Mouse (Mus musculus): Measurements from ENCODE around the gene Nabp2. TPM values are rescaled to one million over a fixed set of nuclear protein-coding genes. Genes with fewer than 3 reads are reported as not detected.
A peak's percentile ranks its signal among the peaks of the same experiment; 100 is the strongest.

The Nabp2 gene
- polyA plus RNA-seq, 1 experiment from 2014 or later, result 130 TPM

- Histone ChIP-seq H3K9ac (ENCODE audit: low read depth, low read length) (no peak overlapping the region), H3K9me3 (ENCODE audit: control insufficient read depth, low read length) (no peaks in the 10 kb centered on the region), H3K27me3 (ENCODE audit: control insufficient read depth, insufficient read depth, low read length) (no peaks in the 10 kb centered on the region), H3K4me1 (replicated peaks; ENCODE audit: control insufficient read depth, insufficient read depth, low read length) (peaks cover 14% of the 10 kb centered on the region), H3K4me2 (replicated peaks; ENCODE audit: low read depth, low read length) (no peak overlapping the region), H3K4me3 (ENCODE audit: low read depth, low read length) (no peak overlapping the region), H3K27ac (ENCODE audit: low read depth, low read length) (no peak overlapping the region), H3K36me3 (ENCODE audit: control insufficient read depth, insufficient read depth, low read length) (peaks cover 4% of the 10 kb centered on the region; the same call in 1 of the 2 replicates)
- no peak for ATAC-seq (ENCODE audit: low FRiP score)
- 74% methylated on average over 1 of the region's 1 CpGs for WGBS
- DNase-seq (ENCODE audit: low spot score), result no peak
Observed at GRCm38 (mm10) chr10:128413076-128413475, 1.8 kb upstream of the Nabp2 start.

- DNase-seq (ENCODE audit: low spot score) (no peak), ATAC-seq (ENCODE audit: low FRiP score) (no peak)
- H3K9me3 ChIP-seq (ENCODE audit: control insufficient read depth, low read length), result no peaks in the 10 kb centered on the region
Observed at GRCm38 (mm10) chr10:128412558-128412957, 1.3 kb upstream of the Nabp2 start.

GRCm38 (mm10) chr10:128412055-128412381, 726 bp upstream of the Nabp2 start:
- Histone ChIP-seq H3K4me3 (ENCODE audit: low read depth, low read length) (peak overlapping the region; percentile 60), H3K4me2 (replicated peaks; ENCODE audit: low read depth, low read length) (peak overlapping the region; percentile 89), H3K27ac (ENCODE audit: low read depth, low read length) (peak overlapping the region; percentile 76), H3K9ac (ENCODE audit: low read depth, low read length) (peak overlapping the region; percentile 68), H3K9me3 (ENCODE audit: control insufficient read depth, low read length) (no peaks in the 10 kb centered on the region), H3K27me3 (ENCODE audit: control insufficient read depth, insufficient read depth, low read length) (no peaks in the 10 kb centered on the region), H3K36me3 (ENCODE audit: control insufficient read depth, insufficient read depth, low read length) (peaks cover 8% of the 10 kb centered on the region; the same call in 1 of the 2 replicates), H3K4me1 (replicated peaks; ENCODE audit: control insufficient read depth, insufficient read depth, low read length) (peaks cover 14% of the 10 kb centered on the region)
- DNase-seq (ENCODE audit: low spot score) (no peak), ATAC-seq (ENCODE audit: low FRiP score) (no peak)
- under 1% methylated on average over 14 of the region's 14 CpGs for WGBS

More at GRCm38 (mm10) chr10:128412558-128412957, 1.3 kb upstream of the Nabp2 start:
- Histone ChIP-seq H3K4me2 (replicated peaks; ENCODE audit: low read depth, low read length) (peak overlapping the region; percentile 89), H3K36me3 (ENCODE audit: control insufficient read depth, insufficient read depth, low read length) (peaks cover 8% of the 10 kb centered on the region; the same call in 1 of the 2 replicates), H3K9ac (ENCODE audit: low read depth, low read length) (peak overlapping the region; percentile 68; the same call in 1 of the 2 replicates), H3K4me1 (replicated peaks; ENCODE audit: control insufficient read depth, insufficient read depth, low read length) (peaks cover 14% of the 10 kb centered on the region), H3K27ac (ENCODE audit: low read depth, low read length) (peak overlapping the region; percentile 76; the same call in 1 of the 2 replicates), H3K4me3 (ENCODE audit: low read depth, low read length) (peak overlapping the region; percentile 60), H3K27me3 (ENCODE audit: control insufficient read depth, insufficient read depth, low read length) (no peaks in the 10 kb centered on the region)
- WGBS, result 80% methylated on average over 1 of the region's 1 CpGs

GRCm38 (mm10) chr10:128410560-128410845, 789 bp downstream of the Nabp2 start:
- H3K9ac ChIP-seq (ENCODE audit: low read depth, low read length), result 0 out of 2 replicates have a peak overlapping the region, but pooled peaks have one; percentile 3
- DNase-seq (ENCODE audit: low spot score) (no peak), ATAC-seq (ENCODE audit: low FRiP score) (no peak)
- H3K4me1 ChIP-seq (replicated peaks; ENCODE audit: control insufficient read depth, insufficient read depth, low read length), result peaks cover 14% of the 10 kb centered on the region
- H3K27me3 ChIP-seq (ENCODE audit: control insufficient read depth, insufficient read depth, low read length), result no peaks in the 10 kb centered on the region
- peaks cover 8% of the 10 kb centered on the region; the same call in 1 of the 2 replicates for H3K36me3 ChIP-seq (ENCODE audit: control insufficient read depth, insufficient read depth, low read length)
- peak overlapping the region; percentile 68 for H3K4me3 ChIP-seq (ENCODE audit: low read depth, low read length)
- H3K27ac ChIP-seq (ENCODE audit: low read depth, low read length), result no peak overlapping the region
- H3K9me3 ChIP-seq (ENCODE audit: control insufficient read depth, low read length), result no peaks in the 10 kb centered on the region
- peak overlapping the region; percentile 33 for H3K4me2 ChIP-seq (replicated peaks; ENCODE audit: low read depth, low read length)
- WGBS, result 24% methylated on average over 4 of the region's 4 CpGs

GRCm38 (mm10) chr10:128409692-128410559, 1.4 kb downstream of the Nabp2 start:
- Histone ChIP-seq H3K4me3 (ENCODE audit: low read depth, low read length) (peak overlapping the region; percentile 68), H3K9me3 (ENCODE audit: control insufficient read depth, low read length) (no peaks in the 10 kb centered on the region), H3K9ac (ENCODE audit: low read depth, low read length) (peak overlapping the region; percentile 88), H3K36me3 (ENCODE audit: control insufficient read depth, insufficient read depth, low read length) (peaks cover 8% of the 10 kb centered on the region; the same call in 1 of the 2 replicates), H3K27ac (ENCODE audit: low read depth, low read length) (peak overlapping the region; percentile 73), H3K4me2 (replicated peaks; ENCODE audit: low read depth, low read length) (peak overlapping the region; percentile 85), H3K27me3 (ENCODE audit: control insufficient read depth, insufficient read depth, low read length) (no peaks in the 10 kb centered on the region), H3K4me1 (replicated peaks; ENCODE audit: control insufficient read depth, insufficient read depth, low read length) (peaks cover 14% of the 10 kb centered on the region)
- DNase-seq (ENCODE audit: low spot score) (peak; percentile 96), ATAC-seq (ENCODE audit: low FRiP score) (peak; percentile 91)
- WGBS, result 6% methylated on average over 36 of the region's 36 CpGs

- DNase-seq (ENCODE audit: low spot score), result peak; percentile 58
- ATAC-seq (ENCODE audit: low FRiP score), result peak; percentile 10
- peaks cover 14% of the 10 kb centered on the region for H3K4me1 ChIP-seq (replicated peaks; ENCODE audit: control insufficient read depth, insufficient read depth, low read length)
- peak overlapping the region; percentile 88 for H3K9ac ChIP-seq (ENCODE audit: low read depth, low read length)
- peak overlapping the region; percentile 85 for H3K4me2 ChIP-seq (replicated peaks; ENCODE audit: low read depth, low read length)
- peak overlapping the region; percentile 73 for H3K27ac ChIP-seq (ENCODE audit: low read depth, low read length)
- 22% methylated on average over 35 of the region's 35 CpGs for WGBS
- no peaks in the 10 kb centered on the region for H3K9me3 ChIP-seq (ENCODE audit: control insufficient read depth, low read length)
- no peaks in the 10 kb centered on the region for H3K27me3 ChIP-seq (ENCODE audit: control insufficient read depth, insufficient read depth, low read length)
- peak overlapping the region; percentile 68 for H3K4me3 ChIP-seq (ENCODE audit: low read depth, low read length)
- H3K36me3 ChIP-seq (ENCODE audit: control insufficient read depth, insufficient read depth, low read length), result peaks cover 8% of the 10 kb centered on the region; the same call in 1 of the 2 replicates
Observed at GRCm38 (mm10) chr10:128408591-128409535, 2.4 kb downstream of the Nabp2 start.

- Histone ChIP-seq H3K4me2 (replicated peaks; ENCODE audit: low read depth, low read length) (no peak overlapping the region), H3K9me3 (ENCODE audit: control insufficient read depth, low read length) (no peaks in the 10 kb centered on the region), H3K27ac (ENCODE audit: low read depth, low read length) (no peak overlapping the region), H3K4me1 (replicated peaks; ENCODE audit: control insufficient read depth, insufficient read depth, low read length) (peaks cover 7% of the 10 kb centered on the region; the same call in 1 of the 2 replicates), H3K4me3 (ENCODE audit: low read depth, low read length) (no peak overlapping the region), H3K27me3 (ENCODE audit: control insufficient read depth, insufficient read depth, low read length) (no peaks in the 10 kb centered on the region), H3K36me3 (ENCODE audit: control insufficient read depth, insufficient read depth, low read length) (peaks cover 8% of the 10 kb centered on the region; the same call in 1 of the 2 replicates), H3K9ac (ENCODE audit: low read depth, low read length) (no peak overlapping the region)
- DNase-seq (ENCODE audit: low spot score) (no peak), ATAC-seq (ENCODE audit: low FRiP score) (no peak)
- 91% methylated on average over 7 of the region's 7 CpGs for WGBS
Observed at GRCm38 (mm10) chr10:128403931-128404330, 7.4 kb downstream of the Nabp2 start.

- 76% methylated on average over 9 of the region's 9 CpGs for WGBS
- ATAC-seq (ENCODE audit: low FRiP score), result no peak
Observed at GRCm38 (mm10) chr10:128401638-128402037, 9.7 kb downstream of the Nabp2 start.

More at GRCm38 (mm10) chr10:128401638-128402037, 9.7 kb downstream of the Nabp2 start:
- 0 out of 2 replicates have a peak, but pooled peaks cover 4% of the 10 kb centered on the region for H3K36me3 ChIP-seq (ENCODE audit: control insufficient read depth, insufficient read depth, low read length)
- H3K9ac ChIP-seq (ENCODE audit: low read depth, low read length), result no peak overlapping the region
- H3K9me3 ChIP-seq (ENCODE audit: control insufficient read depth, low read length), result no peaks in the 10 kb centered on the region
- H3K4me2 ChIP-seq (replicated peaks; ENCODE audit: low read depth, low read length), result no peak overlapping the region
- no peak overlapping the region for H3K27ac ChIP-seq (ENCODE audit: low read depth, low read length)
- H3K4me1 ChIP-seq (replicated peaks; ENCODE audit: control insufficient read depth, insufficient read depth, low read length), result no peaks in the 10 kb centered on the region
- H3K27me3 ChIP-seq (ENCODE audit: control insufficient read depth, insufficient read depth, low read length), result no peaks in the 10 kb centered on the region
- DNase-seq (ENCODE audit: low spot score), result no peak
- H3K4me3 ChIP-seq (ENCODE audit: low read depth, low read length), result no peak overlapping the region

Measured in hindbrain, embryonic 11.5 days (tissue).